Comparison of ENCODE assay signal across 8 mouse cellular contexts in genomic region chr4:45527562-45528354, GRCm38 (mm10). TPM values are rescaled to one million over a fixed set of nuclear protein-coding genes. Genes with fewer than 3 reads are reported as not detected.
DNase-seq lines count a peak whose midpoint lies in the region; ATAC-seq lines count a peak whose summit lies in the region.

No protein-coding gene starts in this region.

- no peak for ATAC-seq in limb, embryonic 13.5 days (ENCODE audit: low FRiP score, low read depth)
- ATAC-seq in neural tube, embryonic 15.5 days (ENCODE audit: low FRiP score): no peak

- no peaks in the 10 kb centered on the region for H3K9me3 ChIP-seq in limb, embryonic 13.5 days
- no peaks in the 10 kb centered on the region for H3K9me3 ChIP-seq in neural tube, embryonic 15.5 days (replicated peaks)

- peak overlapping the region; percentile 76 for H3K4me3 ChIP-seq in limb, embryonic 13.5 days
- peak overlapping the region; percentile 76 for H3K4me3 ChIP-seq in neural tube, embryonic 15.5 days (replicated peaks)

- no peaks in the 10 kb centered on the region for H3K27me3 ChIP-seq in limb, embryonic 13.5 days
- no peaks in the 10 kb centered on the region for H3K27me3 ChIP-seq in neural tube, embryonic 15.5 days (replicated peaks)

- peak overlapping the region; percentile 95 for H3K4me2 ChIP-seq in limb, embryonic 13.5 days (replicated peaks)
- H3K4me2 ChIP-seq in neural tube, embryonic 15.5 days: peak overlapping the region; percentile 94

- H3K4me1 ChIP-seq in limb, embryonic 13.5 days: peaks cover 58% of the 10 kb centered on the region
- H3K4me1 ChIP-seq in neural tube, embryonic 15.5 days: peaks cover 52% of the 10 kb centered on the region

- 76% methylated on average over 2 of the region's 2 CpGs for WGBS in limb, embryonic 13.5 days
- WGBS in neural tube, embryonic 15.5 days: 91% methylated on average over 2 of the region's 2 CpGs

- DNase-seq in adrenal gland, adult 18-20 months (ENCODE audit: low spot score in 2 of 2): peak; percentile 20 to 53
- no peak for DNase-seq in adrenal gland, postnatal 10 days
- peak; percentile 54 for DNase-seq in adipocyte (ENCODE audit: low spot score)
- peak; percentile 47 to 60 for DNase-seq in heart, postnatal 14 days
- no peak for DNase-seq in layer of hippocampus, adult 18-20 months (ENCODE audit: low spot score in 2 of 2)
- no peak for DNase-seq in cerebellum, postnatal 36 days

- intact Hi-C loops in heart, postnatal 14 days (cut with DNase I): loop anchor here (2.0 to 5.0 kb wide), 6 partner anchors 19 to 109 kb away; no protein-coding TSS in a partner anchor

- peak overlapping the region; percentile 87 for H3K9ac ChIP-seq in limb, embryonic 13.5 days
- H3K9ac ChIP-seq in neural tube, embryonic 15.5 days (replicated peaks): 0 out of 2 replicates have a peak overlapping the region, but pooled peaks have one; percentile 78

- H3K36me3 ChIP-seq in limb, embryonic 13.5 days: peaks cover 3% of the 10 kb centered on the region; the same call in 1 of the 2 replicates
- no peaks in the 10 kb centered on the region for H3K36me3 ChIP-seq in neural tube, embryonic 15.5 days

- no peak overlapping the region for H3K27ac ChIP-seq in limb, embryonic 13.5 days
- no peak overlapping the region for H3K27ac ChIP-seq in neural tube, embryonic 15.5 days (replicated peaks)

RNA-seq across cellular contexts. Expression of gene Shb, which starts 4.5 kb away (rescaled TPM):
- 100 to 1,000 TPM in 1 of 2 experiments, 10 to 100 TPM in 1; 75.3 to 151 TPM for total RNA-seq in adrenal gland, adult 18-20 months (2021)
- total RNA-seq in adrenal gland, postnatal 10 days (2021): 10 to 100 TPM; 40.4 to 72.5 TPM
- total RNA-seq in heart, postnatal 14 days (2021): 10 to 100 TPM; 29.7 to 46.1 TPM
- polyA plus RNA-seq in limb, embryonic 13.5 days (2015; fragmentation: Nextera tagmentation; extraction: Ambion mirVana): 3.9 TPM in 2 replicates
- polyA plus RNA-seq in neural tube, embryonic 15.5 days (2015; fragmentation: Nextera tagmentation; extraction: Ambion mirVana): 3.9 and 4.7 TPM in 2 replicates
- 10 to 100 TPM; 13.2 to 16.5 TPM for total RNA-seq in layer of hippocampus, adult 18-20 months (2021)

Comparison
In these comparisons a context has a peak if more than half of its experiments do, and no peak if none do; other contexts are left out.
1. DNase-seq: peak in adrenal gland, adult 18-20 months (2 of 2), adipocyte (single experiment) and heart, postnatal 14 days (2 of 2); none in adrenal gland, postnatal 10 days (single experiment), layer of hippocampus, adult 18-20 months (0 of 2) and cerebellum, postnatal 36 days (0 of 2).